22 mouse cellular contexts compared by ENCODE assay signal in genomic region chr1:70833262-70833661, GRCm38 (mm10).
A peak's percentile ranks its signal among the peaks of the same experiment; 100 is the strongest.
DNase-seq lines count a peak whose midpoint lies in the region; ATAC-seq and TF ChIP-seq lines count a peak whose summit lies in the region.
"Had no signal": no experiment of that assay in that cellular context is flagged by ENCODE, and none has a peak within 500 bp of the region (broad histone marks: within the 10 kb centered on the region; RNA-seq: fewer than 3 reads in every experiment).

No protein-coding gene starts in this region.

- no peaks in the 10 kb centered on the region for H3K9me3 ChIP-seq in lung, embryonic 14.5 days (ENCODE audit: low read depth, low read length)
- H3K9me3 ChIP-seq: embryonic facial prominence, embryonic 15.5 days; forebrain, embryonic 10.5 days; heart, embryonic 13.5 days; hindbrain, embryonic 10.5 days; kidney, embryonic 15.5 days; limb, embryonic 12.5 days; liver, embryonic 12.5 days; neural tube, embryonic 12.5 days had no signal

- H3K27ac ChIP-seq in lung, embryonic 14.5 days (ENCODE audit: low read depth): no peak overlapping the region
- H3K27ac ChIP-seq: embryonic facial prominence, embryonic 15.5 days; forebrain, embryonic 10.5 days; gastrocnemius, adult 2 months; heart, embryonic 13.5 days; hindbrain, embryonic 10.5 days; kidney, embryonic 15.5 days; limb, embryonic 12.5 days; liver, embryonic 12.5 days; neural tube, embryonic 12.5 days had no signal

- H3K9ac ChIP-seq in lung, embryonic 14.5 days: no peak overlapping the region
- H3K9ac ChIP-seq: embryonic facial prominence, embryonic 15.5 days; heart, embryonic 13.5 days; kidney, embryonic 15.5 days; limb, embryonic 12.5 days; liver, embryonic 12.5 days; neural tube, embryonic 12.5 days had no signal

- WGBS in lung, embryonic 14.5 days: 78% methylated on average over 3 of the region's 3 CpGs

- no peaks in the 10 kb centered on the region for H3K4me1 ChIP-seq in lung, embryonic 14.5 days (ENCODE audit: insufficient read depth)
- H3K4me1 ChIP-seq: embryonic facial prominence, embryonic 15.5 days; forebrain, embryonic 10.5 days; heart, embryonic 13.5 days; hindbrain, embryonic 10.5 days; kidney, embryonic 15.5 days; limb, embryonic 12.5 days; liver, embryonic 12.5 days; neural tube, embryonic 12.5 days had no signal

- H3K27me3 ChIP-seq in lung, embryonic 14.5 days (ENCODE audit: insufficient read depth, low read length): no peaks in the 10 kb centered on the region
- H3K27me3 ChIP-seq: embryonic facial prominence, embryonic 15.5 days; heart, embryonic 13.5 days; kidney, embryonic 15.5 days; limb, embryonic 12.5 days; liver, embryonic 12.5 days; neural tube, embryonic 12.5 days had no signal

- no peak overlapping the region for H3K4me2 ChIP-seq in lung, embryonic 14.5 days
- H3K4me2 ChIP-seq: embryonic facial prominence, embryonic 15.5 days; heart, embryonic 13.5 days; kidney, embryonic 15.5 days; limb, embryonic 12.5 days; liver, embryonic 12.5 days; midbrain, embryonic 11.5 days; neural tube, embryonic 12.5 days had no signal

- no peak for ATAC-seq in lung, embryonic 14.5 days (ENCODE audit: insufficient read depth)
- ATAC-seq: inflammation-experienced regulatory T-cells, adult 6 months; liver, embryonic 12.5 days had no signal

- TF ChIP-seq CTCF in lung, embryonic 14.5 days (IDR thresholded peaks at IDR 0.05; ENCODE audit: low read depth): peak; percentile 44

- no peaks in the 10 kb centered on the region for H3K36me3 ChIP-seq in lung, embryonic 14.5 days (ENCODE audit: insufficient read depth)
- H3K36me3 ChIP-seq: embryonic facial prominence, embryonic 15.5 days; forebrain, embryonic 10.5 days; heart, embryonic 13.5 days; hindbrain, embryonic 10.5 days; kidney, embryonic 15.5 days; limb, embryonic 12.5 days; liver, embryonic 12.5 days; neural tube, embryonic 12.5 days had no signal

- H3K4me3 ChIP-seq in lung, embryonic 14.5 days (ENCODE audit: low read depth, low read length): no peak overlapping the region
- H3K4me3 ChIP-seq: embryonic facial prominence, embryonic 15.5 days; forebrain, embryonic 10.5 days; gastrocnemius, adult 2 months; heart, embryonic 13.5 days; hindbrain, embryonic 10.5 days; kidney, embryonic 15.5 days; limb, embryonic 12.5 days; liver, embryonic 12.5 days; neural tube, embryonic 12.5 days had no signal

- peak; percentile 2 for DNase-seq in embryo, embryonic 10.5 days (ENCODE audit: low spot score)
- DNase-seq in embryo, embryonic 9.5 days (ENCODE audit: extremely low spot score): no peak
- DNase-seq in kidney, adult 9 months: peak; percentile 3
- DNase-seq in kidney, postnatal 10 days: no peak
- DNase-seq in lung, embryonic 14.5 days: no peak
- no peak for DNase-seq in lung, postnatal 14 days
- DNase-seq in retina, postnatal 1 day: no peak
- DNase-seq: adrenal gland, adult 8-10 months; cerebellum, adult 9-10 months; gastrocnemius, adult 2 months; right cerebral cortex, adult 18-20 months; thymus, postnatal 14 days had no signal

Comparison
In these comparisons a context has a peak if more than half of its experiments do, and no peak if none do; other contexts are left out.
1. DNase-seq: peak in embryo, embryonic 10.5 days (single experiment) and kidney, adult 9 months (single experiment); none in embryo, embryonic 9.5 days (single experiment), kidney, postnatal 10 days (single experiment), lung, embryonic 14.5 days (single experiment), lung, postnatal 14 days (single experiment) and retina, postnatal 1 day (single experiment).